Mouse (Mus musculus) liver, adult 2 months (tissue): ENCODE results near the gene Itgav.

Experiments used
- CTCF ChIP-seq: fragments of 200-500 bp; IDR thresholded peaks from 2 replicates; pipeline ENCODE4 v1.5.1; 2011; ENCODE audit warnings: low read depth, low read length, control low read depth
- POLR2A ChIP-seq: fragments of 200-500 bp; IDR thresholded peaks from 2 replicates; pipeline ENCODE4 v1.6.1; 2011; ENCODE audit warnings: low read length, control low read depth; ENCODE audit not compliant: insufficient read depth; ENCODE audit errors: extremely low read depth

DNA sequence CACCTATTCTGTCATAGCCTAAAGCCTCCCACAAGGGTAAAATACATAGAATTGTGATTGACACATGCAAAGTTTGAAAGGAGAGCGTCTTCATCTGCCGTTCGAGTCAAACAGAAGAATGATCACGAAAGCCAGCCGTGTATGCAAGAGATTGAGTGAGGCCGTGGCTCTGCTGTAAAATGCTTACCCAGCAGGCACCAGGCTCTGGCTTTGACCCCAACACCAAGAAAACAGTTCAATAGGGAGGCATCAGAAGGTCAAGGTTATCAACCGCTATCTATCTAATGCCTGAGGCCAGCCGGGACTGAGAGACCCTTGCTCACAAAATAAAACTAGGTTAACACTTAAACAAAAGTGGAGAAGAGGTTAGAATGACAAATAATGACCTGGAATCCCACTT, 39.5 kb upstream of the Itgav start:
- no peak for TF ChIP-seq POLR2A
- TF ChIP-seq CTCF = no peak
